Mouse (Mus musculus) megakaryocyte, embryonic 14.5 days (primary cell): ENCODE results near the gene Gpc6.

Experiments used
- FLI1 ChIP-seq: IDR thresholded peaks from 2 replicates; pipeline ENCODE4 v1.6.1; 2012; ENCODE audit warnings: low read length, inconsistent platforms, mixed read lengths
- GATA1 ChIP-seq: IDR thresholded peaks from 3 replicates; pipeline ENCODE4 v1.6.1; 2012; ENCODE audit warnings: mixed read lengths, low read length, inconsistent platforms, borderline replicate concordance

DNA sequence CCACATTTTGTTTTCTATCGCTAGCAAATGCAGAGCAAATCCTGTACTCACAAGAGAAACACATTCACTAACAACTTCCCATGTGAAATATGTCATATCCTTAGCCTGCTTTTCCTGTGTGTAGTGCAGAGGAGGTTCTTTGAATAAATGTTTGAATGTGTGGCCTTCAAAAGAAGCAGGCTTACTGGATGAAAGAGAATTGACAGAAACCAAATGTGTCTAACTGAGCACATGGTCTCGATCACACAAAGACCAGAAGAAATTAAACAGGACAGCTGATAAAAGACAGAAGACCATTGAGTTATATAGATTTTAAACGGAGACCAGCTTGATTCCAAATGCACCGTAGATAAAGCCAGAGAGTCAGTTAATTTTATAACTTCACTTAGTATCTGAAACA is 726.2 kb downstream of the Gpc6 start:
- no peak for TF ChIP-seq GATA1
- TF ChIP-seq FLI1 = no peak
